Mouse (Mus musculus) forebrain, embryonic 12.5 days (tissue): Measurements from ENCODE around the gene Slc30a7. TPM values are rescaled to one million over a fixed set of nuclear protein-coding genes. Genes with fewer than 3 reads are reported as not detected.

ENCODE experiments used
- ATAC-seq: fragments of 200-750 bp; cut with Nextera tagmentation; 2 replicates; pipeline ENCODE4 v1.8.0; 2017; ENCODE audit warnings: moderate TSS enrichment; ENCODE audit not compliant: low FRiP score
- H3K27ac ChIP-seq: fragments of 300-500 bp; sonication (generic); 2 replicates; pipeline ENCODE4 v1.5.1; 2016; ENCODE audit warnings: mild to moderate bottlenecking
- H3K27me3 ChIP-seq: fragments of 300-500 bp; sonication (generic); 2 replicates; pipeline ENCODE4 v1.6.1; 2016; ENCODE audit warnings: mild to moderate bottlenecking
- H3K36me3 ChIP-seq: fragments of 300-500 bp; sonication (generic); replicated peaks from 2 replicates; pipeline ENCODE4 v1.6.1; 2016; ENCODE audit warnings: mild to moderate bottlenecking
- H3K4me1 ChIP-seq: fragments of 300-500 bp; sonication (generic); 2 replicates; pipeline ENCODE4 v1.6.1; 2016
- H3K4me2 ChIP-seq: fragments of 300-500 bp; sonication (generic); 2 replicates; pipeline ENCODE4 v1.6.1; 2016; ENCODE audit warnings: mild to moderate bottlenecking, moderate library complexity
- H3K4me3 ChIP-seq: fragments of 300-500 bp; sonication (generic); replicated peaks from 2 replicates; pipeline ENCODE4 v1.5.1; 2016; ENCODE audit warnings: mild to moderate bottlenecking
- H3K9ac ChIP-seq: fragments of 300-500 bp; sonication (generic); 2 replicates; pipeline ENCODE4 v1.6.1; 2016; ENCODE audit warnings: mild to moderate bottlenecking
- H3K9me3 ChIP-seq: fragments of 300-500 bp; sonication (generic); 2 replicates; pipeline ENCODE4 v1.6.1; 2016
- WGBS: fragments of 180-500 bp; shearing (Covaris S2); methylation state at CpG from one replicate; pipeline ENCODE4 v1.1.7; 2016; 5-methylcytosine and 5-hydroxymethylcytosine counted together
- polyA plus RNA-seq: library from polyadenylated mRNA; unstranded; fragments of >200 nt; fragmentation: Nextera tagmentation; extraction: Ambion mirVana; gene quantifications from 2 replicates; pipeline ENCODE4 v1.2.1, GENCODE M21; 2016

The Slc30a7 gene
- polyA plus RNA-seq, 1 experiment from 2014 or later = 20.3 TPM

GRCm38 (mm10) chr3:115983217-115983616 is 24.0 kb downstream of the Slc30a7 start:
- Histone ChIP-seq H3K9ac (no peak overlapping the region), H3K36me3 (peaks cover 47% of the 10 kb centered on the region), H3K4me2 (no peak overlapping the region), H3K27ac (no peak overlapping the region), H3K4me1 (no peaks in the 10 kb centered on the region), H3K4me3 (no peak overlapping the region), H3K9me3 (no peaks in the 10 kb centered on the region), H3K27me3 (no peaks in the 10 kb centered on the region)
- no peak for ATAC-seq
- WGBS = 94% methylated on average over 8 of the region's 8 CpGs

- Histone ChIP-seq H3K9ac (no peak overlapping the region), H3K4me3 (no peak overlapping the region), H3K4me1 (no peaks in the 10 kb centered on the region), H3K4me2 (no peak overlapping the region), H3K9me3 (no peaks in the 10 kb centered on the region), H3K36me3 (peaks cover 57% of the 10 kb centered on the region), H3K27ac (no peak overlapping the region), H3K27me3 (no peaks in the 10 kb centered on the region)
- ATAC-seq = no peak
- 44% methylated on average over 1 of the region's 1 CpGs for WGBS
Observed at GRCm38 (mm10) chr3:115979000-115979399, 28.2 kb downstream of the Slc30a7 start.

GRCm38 (mm10) chr3:115974995-115975394 is 32.2 kb downstream of the Slc30a7 start:
- 93% methylated on average over 10 of the region's 10 CpGs for WGBS
- no peaks in the 10 kb centered on the region for H3K4me1 ChIP-seq
- no peaks in the 10 kb centered on the region for H3K9me3 ChIP-seq
- no peak overlapping the region for H3K9ac ChIP-seq
- H3K4me3 ChIP-seq = no peak overlapping the region
- ATAC-seq = no peak
- H3K36me3 ChIP-seq = peaks cover 61% of the 10 kb centered on the region
- no peaks in the 10 kb centered on the region for H3K27me3 ChIP-seq
- no peak overlapping the region for H3K27ac ChIP-seq
- H3K4me2 ChIP-seq = no peak overlapping the region

- H3K4me3 ChIP-seq = no peak overlapping the region
- peaks cover 59% of the 10 kb centered on the region for H3K36me3 ChIP-seq
- H3K27ac ChIP-seq = no peak overlapping the region
- H3K27me3 ChIP-seq = no peaks in the 10 kb centered on the region
- no peaks in the 10 kb centered on the region for H3K9me3 ChIP-seq
- WGBS = 93% methylated on average over 6 of the region's 6 CpGs
- no peak overlapping the region for H3K9ac ChIP-seq
- no peak overlapping the region for H3K4me2 ChIP-seq
- no peak for ATAC-seq
- no peaks in the 10 kb centered on the region for H3K4me1 ChIP-seq
Observed at GRCm38 (mm10) chr3:115974228-115974627, 33.0 kb downstream of the Slc30a7 start.

- 92% methylated on average over 14 of the region's 14 CpGs for WGBS
- Histone ChIP-seq H3K4me1 (no peaks in the 10 kb centered on the region), H3K36me3 (peaks cover 48% of the 10 kb centered on the region), H3K9ac (no peak overlapping the region), H3K27me3 (no peaks in the 10 kb centered on the region), H3K4me3 (no peak overlapping the region), H3K9me3 (no peaks in the 10 kb centered on the region), H3K27ac (no peak overlapping the region), H3K4me2 (no peak overlapping the region)
- no peak for ATAC-seq
Observed at GRCm38 (mm10) chr3:115971891-115972646, 35.1 kb downstream of the Slc30a7 start.

- H3K27ac ChIP-seq = no peak overlapping the region
- no peaks in the 10 kb centered on the region for H3K27me3 ChIP-seq
- no peak for ATAC-seq
- no peaks in the 10 kb centered on the region for H3K9me3 ChIP-seq
- 93% methylated on average over 20 of the region's 20 CpGs for WGBS
- H3K4me2 ChIP-seq = no peak overlapping the region
- no peaks in the 10 kb centered on the region for H3K4me1 ChIP-seq
- no peak overlapping the region for H3K9ac ChIP-seq
- H3K4me3 ChIP-seq = no peak overlapping the region
- peaks cover 45% of the 10 kb centered on the region for H3K36me3 ChIP-seq
Observed at GRCm38 (mm10) chr3:115971045-115971785, 36.0 kb downstream of the Slc30a7 start.

GRCm38 (mm10) chr3:115968745-115969530 is 38.3 kb downstream of the Slc30a7 start:
- Histone ChIP-seq H3K9me3 (no peaks in the 10 kb centered on the region), H3K4me2 (no peak overlapping the region), H3K4me3 (no peak overlapping the region), H3K27ac (no peak overlapping the region), H3K4me1 (no peaks in the 10 kb centered on the region), H3K36me3 (peaks cover 30% of the 10 kb centered on the region), H3K27me3 (no peaks in the 10 kb centered on the region), H3K9ac (no peak overlapping the region)
- ATAC-seq = no peak; the same call in 1 of the 2 replicates
- WGBS = 79% methylated on average over 10 of the region's 10 CpGs

GRCm38 (mm10) chr3:115964071-115964470 is 43.1 kb downstream of the Slc30a7 start:
- Histone ChIP-seq H3K4me1 (no peaks in the 10 kb centered on the region), H3K4me2 (no peak overlapping the region), H3K4me3 (no peak overlapping the region), H3K9me3 (no peaks in the 10 kb centered on the region), H3K27ac (no peak overlapping the region), H3K9ac (no peak overlapping the region), H3K27me3 (no peaks in the 10 kb centered on the region), H3K36me3 (peaks cover 4% of the 10 kb centered on the region; the same call in 1 of the 2 replicates)
- no peak for ATAC-seq
- WGBS = 66% methylated on average over 5 of the region's 5 CpGs

GRCm38 (mm10) chr3:115963597-115963996 is 43.6 kb downstream of the Slc30a7 start:
- H3K36me3 ChIP-seq = peaks cover 9% of the 10 kb centered on the region; the same call in 1 of the 2 replicates
- H3K4me3 ChIP-seq = no peak overlapping the region
- no peak overlapping the region for H3K27ac ChIP-seq
- no peaks in the 10 kb centered on the region for H3K4me1 ChIP-seq
- no peak for ATAC-seq
- H3K9me3 ChIP-seq = no peaks in the 10 kb centered on the region
- no peak overlapping the region for H3K4me2 ChIP-seq
- H3K9ac ChIP-seq = no peak overlapping the region
- H3K27me3 ChIP-seq = no peaks in the 10 kb centered on the region
- 97% methylated on average over 1 of the region's 1 CpGs for WGBS

- Histone ChIP-seq H3K27me3 (no peaks in the 10 kb centered on the region), H3K4me2 (no peak overlapping the region), H3K36me3 (peaks cover 23% of the 10 kb centered on the region), H3K4me3 (no peak overlapping the region), H3K9me3 (no peaks in the 10 kb centered on the region), H3K9ac (no peak overlapping the region), H3K4me1 (no peaks in the 10 kb centered on the region), H3K27ac (no peak overlapping the region)
- WGBS = 25% methylated on average over 4 of the region's 4 CpGs
- no peak for ATAC-seq
Observed at GRCm38 (mm10) chr3:115962028-115962415, 45.2 kb downstream of the Slc30a7 start.

- WGBS = 62% methylated on average over 11 of the region's 11 CpGs
- H3K9ac ChIP-seq = no peak overlapping the region
- H3K9me3 ChIP-seq = no peaks in the 10 kb centered on the region
- no peak for ATAC-seq
- no peak overlapping the region for H3K4me3 ChIP-seq
- H3K27me3 ChIP-seq = no peaks in the 10 kb centered on the region
- H3K4me2 ChIP-seq = no peak overlapping the region
- no peak overlapping the region for H3K27ac ChIP-seq
- peaks cover 23% of the 10 kb centered on the region for H3K36me3 ChIP-seq
- no peaks in the 10 kb centered on the region for H3K4me1 ChIP-seq
Observed at GRCm38 (mm10) chr3:115961311-115962027, 45.7 kb downstream of the Slc30a7 start.

GRCm38 (mm10) chr3:115957223-115957622 is 50.0 kb downstream of the Slc30a7 start:
- Histone ChIP-seq H3K4me3 (no peak overlapping the region), H3K27ac (no peak overlapping the region), H3K9me3 (no peaks in the 10 kb centered on the region), H3K4me1 (no peaks in the 10 kb centered on the region), H3K36me3 (peaks cover 40% of the 10 kb centered on the region), H3K9ac (no peak overlapping the region), H3K4me2 (no peak overlapping the region), H3K27me3 (no peaks in the 10 kb centered on the region)
- no peak for ATAC-seq
- 96% methylated on average over 7 of the region's 7 CpGs for WGBS
